16 mouse cellular contexts compared by ENCODE assay signal in genomic region chr11:108871748-108872147, GRCm38 (mm10).
"Had no signal": no experiment of that assay in that cellular context is flagged by ENCODE, and none has a peak within 500 bp of the region (broad histone marks: within the 10 kb centered on the region; RNA-seq: fewer than 3 reads in every experiment).

No protein-coding gene starts in this region.

- H3K4me2 ChIP-seq: neural tube, embryonic 13.5 days; neural tube, embryonic 15.5 days; stomach, embryonic 15.5 days had no signal

- H3K9ac ChIP-seq: neural tube, embryonic 13.5 days; neural tube, embryonic 15.5 days; stomach, embryonic 15.5 days had no signal

- H3K4me1 ChIP-seq: neural tube, embryonic 13.5 days; neural tube, embryonic 15.5 days; stomach, embryonic 15.5 days had no signal

- H3K9me3 ChIP-seq: neural tube, embryonic 13.5 days; neural tube, embryonic 15.5 days; stomach, embryonic 15.5 days had no signal

- H3K27ac ChIP-seq: neural tube, embryonic 13.5 days; neural tube, embryonic 15.5 days; stomach, embryonic 15.5 days; stomach, postnatal 0 days had no signal

- H3K36me3 ChIP-seq: neural tube, embryonic 13.5 days; neural tube, embryonic 15.5 days; stomach, embryonic 15.5 days had no signal

- DNase-seq: retina, postnatal 1 day; right cerebral cortex, adult 18-20 months; right cerebral cortex, postnatal 14 days; right cerebral cortex, postnatal 25 days; right cerebral cortex, postnatal 4 days; spleen, adult 18-20 months; thymus, adult 18-20 months; thymus, adult 2 months; thymus, postnatal 14 days; thymus, postnatal 25 days; thymus, postnatal 36 days; thymus, postnatal 4 days had no signal

- H3K4me3 ChIP-seq: neural tube, embryonic 13.5 days; neural tube, embryonic 15.5 days; stomach, embryonic 15.5 days had no signal

- H3K27me3 ChIP-seq: neural tube, embryonic 13.5 days; neural tube, embryonic 15.5 days; stomach, embryonic 15.5 days had no signal
